Mouse (Mus musculus) CH12.LX (cell line): Measurements from ENCODE around the gene Apobec3.
A peak's percentile ranks its signal among the peaks of the same experiment; 100 is the strongest.

Experiments
- CHD2 ChIP-seq: IDR thresholded peaks from 2 replicates; pipeline ENCODE4 v1.6.1; 2011; ENCODE audit warnings: low read length, improper control_type of control experiment
- CTCF ChIP-seq, 2 experiments: IDR thresholded peaks in 1 of 2; conservative IDR thresholded peaks in 1 of 2; 2 replicates each; pipeline ENCODE4 v1.5.1; 2011 to 2012; ENCODE audit warnings: low read depth in 2 of 2, low read length in 2 of 2, improper control_type of control experiment in 1 of 2, inconsistent platforms in 1 of 2, mild to moderate bottlenecking in 1 of 2, moderate library complexity in 1 of 2
- EP300 ChIP-seq: IDR thresholded peaks from 2 replicates; pipeline ENCODE4 v1.6.1; 2011; ENCODE audit warnings: low read length, improper control_type of control experiment
- JUND ChIP-seq: conservative IDR thresholded peaks from 2 replicates; pipeline ENCODE4 v1.6.1; 2011; ENCODE audit warnings: low read depth, low read length, improper control_type of control experiment
- KAT2A ChIP-seq: IDR thresholded peaks from 2 replicates; pipeline ENCODE4 v1.6.1; 2012; ENCODE audit warnings: low read length, improper control_type of control experiment, inconsistent platforms; ENCODE audit not compliant: insufficient replicate concordance
- MYC ChIP-seq: IDR thresholded peaks from 2 replicates; pipeline ENCODE4 v1.6.1; 2011; ENCODE audit warnings: low read depth, mild to moderate bottlenecking, improper control_type of control experiment, low read length
- NRF1 ChIP-seq: IDR thresholded peaks from 2 replicates; pipeline ENCODE4 v1.6.1; 2014; ENCODE audit warnings: low read depth, mild to moderate bottlenecking, inconsistent platforms, low read length, improper control_type of control experiment, moderate library complexity
- POLR2A ChIP-seq: IDR thresholded peaks from 2 replicates; pipeline ENCODE4 v1.6.1; 2011; ENCODE audit warnings: low read depth, mild to moderate bottlenecking, improper control_type of control experiment, low read length
- RCOR1 ChIP-seq: conservative IDR thresholded peaks from 2 replicates; pipeline ENCODE4 v1.6.1; 2012; ENCODE audit warnings: low read depth, mild to moderate bottlenecking, inconsistent platforms, low read length, improper control_type of control experiment

DNA sequence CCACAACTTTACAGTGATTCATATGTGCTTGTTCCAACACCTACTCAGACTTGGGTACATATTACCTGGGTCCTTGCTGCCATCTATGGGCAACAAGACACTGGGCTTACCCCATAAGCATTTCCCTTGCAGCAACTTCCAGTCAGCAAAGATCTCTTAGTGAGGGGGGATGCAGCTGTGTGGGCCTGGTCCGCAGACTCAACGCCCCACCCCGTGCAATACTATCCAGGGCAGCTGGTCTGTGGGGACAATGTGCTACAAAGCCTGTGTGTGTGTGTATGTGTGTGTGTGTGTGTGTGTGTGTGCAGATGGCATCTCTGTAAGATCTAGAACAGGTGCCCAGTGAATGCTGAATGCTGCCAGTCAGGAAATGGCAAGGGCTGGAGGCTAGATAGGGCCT lies 22.9 kb downstream of the Apobec3 start:
- TF ChIP-seq POLR2A: no peak
- TF ChIP-seq CTCF (conservative IDR thresholded peaks at IDR 0.05 in 1 of 2, IDR thresholded peaks at IDR 0.05 in 1 of 2; ENCODE audit: low read depth in 2 of 2, low read length in 2 of 2): peak in 1 of 2 experiments; percentile 81; a peak in 2 of 4 replicates
- TF ChIP-seq CHD2: no peak
- TF ChIP-seq EP300: no peak
- no peak for TF ChIP-seq KAT2A
- TF ChIP-seq NRF1: no peak
- TF ChIP-seq MYC: no peak
- TF ChIP-seq RCOR1: no peak
- no peak for TF ChIP-seq JUND
